Mouse (Mus musculus): Measurements from ENCODE around the gene BC061237. TPM values are rescaled to one million over a fixed set of nuclear protein-coding genes. Genes with fewer than 3 reads are reported as not detected.
"Not testable (repeated sequence)": the region's sequence is repeated elsewhere in the genome, so short reads cannot be mapped to it uniquely, and the experiment has no call there.

Gene BC061237
- polyA plus RNA-seq (2014; fragmentation: Nextera tagmentation; extraction: Ambion mirVana): not detected in 2 replicates

GRCm38 (mm10) chr14:44492163-44492562 lies at the start of gene BC061237:
Gene BC061237 (plus strand): TSS chr14:44492463.
- not testable (repeated sequence) for H3K4me3 ChIP-seq (replicated peaks; ENCODE audit: low read depth, low read length); H3K36me3 ChIP-seq (ENCODE audit: control insufficient read depth, insufficient read depth, low read length); H3K9me3 ChIP-seq (ENCODE audit: control insufficient read depth, low read length); H3K9ac ChIP-seq (replicated peaks; ENCODE audit: low read length); DNase-seq; H3K4me2 ChIP-seq (ENCODE audit: low read length); ATAC-seq (ENCODE audit: low FRiP score, low TSS enrichment); H3K4me1 ChIP-seq (ENCODE audit: control insufficient read depth, insufficient read depth, low read length); H3K27ac ChIP-seq (replicated peaks; ENCODE audit: low read depth, low read length); H3K27me3 ChIP-seq (ENCODE audit: control insufficient read depth, insufficient read depth, low read length)
- WGBS: 100% methylated on average over 1 of the region's 1 CpGs

- H3K27ac ChIP-seq (replicated peaks; ENCODE audit: low read depth, low read length); H3K9ac ChIP-seq (replicated peaks; ENCODE audit: low read length); H3K36me3 ChIP-seq (ENCODE audit: control insufficient read depth, insufficient read depth, low read length); H3K4me3 ChIP-seq (replicated peaks; ENCODE audit: low read depth, low read length); H3K4me1 ChIP-seq (ENCODE audit: control insufficient read depth, insufficient read depth, low read length); ATAC-seq (ENCODE audit: low FRiP score, low TSS enrichment); H3K9me3 ChIP-seq (ENCODE audit: control insufficient read depth, low read length); H3K27me3 ChIP-seq (ENCODE audit: control insufficient read depth, insufficient read depth, low read length); DNase-seq; H3K4me2 ChIP-seq (ENCODE audit: low read length): not testable (repeated sequence)
- WGBS: 90% methylated on average over 5 of the region's 5 CpGs
These were observed 25.7 kb downstream of the BC061237 start, which contains the start of gene Gm17093 for GRCm38 (mm10) chr14:44517976-44518375. Gene Gm17093 (plus strand): TSS chr14:44518276.

GRCm38 (mm10) chr14:44547961-44548360 lies 55.7 kb downstream of the BC061237 start:
- H3K4me2 ChIP-seq (ENCODE audit: low read length); H3K36me3 ChIP-seq (ENCODE audit: control insufficient read depth, insufficient read depth, low read length); DNase-seq; H3K9ac ChIP-seq (replicated peaks; ENCODE audit: low read length); ATAC-seq (ENCODE audit: low FRiP score, low TSS enrichment); H3K9me3 ChIP-seq (ENCODE audit: control insufficient read depth, low read length); H3K4me3 ChIP-seq (replicated peaks; ENCODE audit: low read depth, low read length); H3K27me3 ChIP-seq (ENCODE audit: control insufficient read depth, insufficient read depth, low read length); H3K27ac ChIP-seq (replicated peaks; ENCODE audit: low read depth, low read length); H3K4me1 ChIP-seq (ENCODE audit: control insufficient read depth, insufficient read depth, low read length): not testable (repeated sequence)
- 87% methylated on average over 3 of the region's 5 CpGs for WGBS

Other genes with a start within 250 kb of the BC061237 start
- gene Gm8220, start 206.9 kb upstream of the BC061237 start, polyA plus RNA-seq (2014; fragmentation: Nextera tagmentation; extraction: Ambion mirVana): not detected in 2 replicates
- gene Gm5930, start 153.9 kb upstream of the BC061237 start, polyA plus RNA-seq (2014; fragmentation: Nextera tagmentation; extraction: Ambion mirVana): not detected in 2 replicates
- not detected in 2 replicates for gene Gm8229, start 127.1 kb upstream of the BC061237 start, polyA plus RNA-seq (2014; fragmentation: Nextera tagmentation; extraction: Ambion mirVana)
- not detected in 2 replicates for gene Gm3371, start 81.8 kb upstream of the BC061237 start, polyA plus RNA-seq (2014; fragmentation: Nextera tagmentation; extraction: Ambion mirVana)
- gene Gm8232, start 58.8 kb upstream of the BC061237 start, polyA plus RNA-seq (2014; fragmentation: Nextera tagmentation; extraction: Ambion mirVana): not detected in 2 replicates
- gene Gm17093, start 25.8 kb downstream of the BC061237 start, polyA plus RNA-seq (2014; fragmentation: Nextera tagmentation; extraction: Ambion mirVana): not detected in 2 replicates
- not detected in 2 replicates for gene Gm8247, start 90.7 kb downstream of the BC061237 start, polyA plus RNA-seq (2014; fragmentation: Nextera tagmentation; extraction: Ambion mirVana)
- not detected in 2 replicates for gene Gm5624, start 135.5 kb downstream of the BC061237 start, polyA plus RNA-seq (2014; fragmentation: Nextera tagmentation; extraction: Ambion mirVana)
- not detected in 2 replicates for gene Gm8257, start 214.0 kb downstream of the BC061237 start, polyA plus RNA-seq (2014; fragmentation: Nextera tagmentation; extraction: Ambion mirVana)

Data from midbrain, embryonic 14.5 days (tissue).